Mouse (Mus musculus): ENCODE results near the gene Cysrt1. TPM values are rescaled to one million over a fixed set of nuclear protein-coding genes. Genes with fewer than 3 reads are reported as not detected.
"Not testable (repeated sequence)": the region's sequence is repeated elsewhere in the genome, so short reads cannot be mapped to it uniquely, and the experiment has no call there.

Gene Cysrt1
- total RNA-seq, 2 experiments from 2014 or later = not detected

- intact Hi-C loops (cut with DNase I) = no loop called here
- DNase-seq (ENCODE audit: extremely low spot score in 1 of 2, low spot score in 2 of 2) = peak in 1 of 2 experiments; percentile 71
These were observed 24.5 kb upstream of the Cysrt1 start for GRCm38 (mm10) chr2:25266720-25267119.

DNA sequence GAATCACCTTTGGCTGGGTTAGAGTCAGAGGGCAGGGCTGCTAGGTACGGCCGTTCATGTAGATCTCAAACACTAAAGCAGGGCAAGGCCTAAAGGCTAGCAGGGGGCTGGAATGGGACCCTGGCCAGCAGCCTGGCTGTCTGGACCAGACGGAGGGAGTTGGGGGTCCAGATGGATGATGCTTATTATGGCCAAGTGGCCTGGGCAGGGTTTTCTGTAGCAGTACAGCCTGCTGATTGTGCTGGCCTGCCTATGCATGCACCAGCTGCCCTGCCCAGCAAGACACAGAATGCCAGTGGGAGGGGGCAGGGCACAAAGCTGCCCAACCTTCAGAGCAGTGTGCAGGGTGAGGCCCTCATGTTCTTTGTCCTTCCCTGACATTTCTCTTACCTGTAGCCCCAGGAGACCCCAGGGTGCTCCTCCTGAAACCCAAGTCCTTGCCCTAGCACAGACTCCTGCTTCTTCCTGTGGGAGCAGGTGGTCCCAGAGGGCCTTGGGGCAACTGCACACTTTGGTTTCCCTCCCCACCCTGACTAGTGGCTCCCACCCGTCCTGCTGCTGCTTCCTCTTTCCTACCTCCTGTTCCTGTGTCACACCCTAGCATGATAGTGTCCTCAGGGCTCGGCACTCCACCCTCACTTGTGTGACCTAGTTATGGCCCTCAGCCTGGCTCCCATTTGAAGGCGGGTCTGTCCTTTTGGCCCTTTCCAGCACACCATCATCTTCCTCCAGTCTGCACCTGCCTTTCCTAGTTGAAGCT is 23.8 kb upstream of the Cysrt1 start:
- intact Hi-C loops (cut with DNase I) = no loop called here
- DNase-seq (ENCODE audit: extremely low spot score in 1 of 2, low spot score in 2 of 2) = no peak

DNA sequence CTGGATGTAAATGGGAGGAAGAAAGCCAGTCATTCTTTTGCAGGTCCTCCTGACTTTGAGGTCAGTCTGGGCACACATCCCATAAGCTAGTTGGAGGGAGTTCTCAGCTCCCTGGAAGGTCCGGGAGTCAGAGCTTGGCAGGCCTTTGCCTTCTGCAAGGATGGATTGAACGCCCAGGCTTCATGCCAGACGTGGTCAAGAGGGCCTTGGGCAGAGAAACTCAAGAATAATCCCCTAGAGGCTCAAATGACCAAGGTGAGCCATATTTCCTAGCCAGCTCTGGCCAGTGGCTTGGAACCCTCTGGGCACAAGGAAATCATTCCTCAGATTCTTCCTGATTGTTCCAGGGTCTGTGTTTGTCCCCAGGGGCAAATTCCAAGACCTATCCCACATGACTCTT is 22.6 kb upstream of the Cysrt1 start:
- intact Hi-C loops (cut with DNase I) = no loop called here
- DNase-seq (ENCODE audit: extremely low spot score in 1 of 2, low spot score in 2 of 2) = no peak

- intact Hi-C loops (cut with DNase I) = no loop called here
These were observed 22.0 kb upstream of the Cysrt1 start for GRCm38 (mm10) chr2:25264286-25264660.

DNA sequence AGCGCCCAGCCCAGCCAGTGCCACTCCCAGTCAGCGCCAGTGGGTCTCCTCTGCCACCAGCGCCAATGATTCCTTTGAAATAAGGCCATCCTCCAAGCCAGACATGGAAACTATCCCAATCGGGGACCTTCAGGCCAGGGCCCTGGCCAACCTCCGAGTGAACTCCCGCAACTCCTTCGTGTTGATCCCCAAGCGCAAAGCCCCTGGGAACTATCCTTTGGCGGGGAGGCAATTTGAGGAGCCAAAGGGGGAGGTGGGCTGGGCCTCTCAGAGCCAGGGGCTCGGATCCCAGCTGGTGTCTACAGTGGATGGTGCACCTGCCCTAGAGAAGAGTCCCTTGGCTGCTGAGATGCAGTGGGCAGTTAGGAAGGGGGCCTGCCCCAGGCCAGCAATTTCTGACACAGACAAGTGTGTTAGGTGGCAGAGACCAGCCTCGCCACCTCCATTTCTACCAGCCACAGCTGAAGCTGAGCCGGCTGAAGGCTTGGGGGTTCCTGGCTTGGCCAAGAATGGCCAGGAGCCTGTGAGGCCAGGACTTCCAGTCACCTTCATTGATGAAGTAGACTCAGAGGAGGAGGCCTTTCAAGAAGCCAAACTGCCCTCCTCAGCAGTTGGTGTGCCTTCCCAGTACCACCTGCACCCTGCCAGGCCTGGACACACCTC is 21.5 kb upstream of the Cysrt1 start:
- DNase-seq (ENCODE audit: extremely low spot score in 1 of 2, low spot score in 2 of 2) = no peak
- intact Hi-C loops (cut with DNase I) = no loop called here

More at GRCm38 (mm10) chr2:25264286-25264660, 22.0 kb upstream of the Cysrt1 start:
- DNase-seq (ENCODE audit: extremely low spot score in 1 of 2, low spot score in 2 of 2) = no peak

GRCm38 (mm10) chr2:25262795-25263622 is 20.8 kb upstream of the Cysrt1 start:
- DNase-seq (ENCODE audit: extremely low spot score in 1 of 2, low spot score in 2 of 2) = peak in 1 of 2 experiments; percentile 72
- intact Hi-C loops (cut with DNase I) = no loop called here

DNA sequence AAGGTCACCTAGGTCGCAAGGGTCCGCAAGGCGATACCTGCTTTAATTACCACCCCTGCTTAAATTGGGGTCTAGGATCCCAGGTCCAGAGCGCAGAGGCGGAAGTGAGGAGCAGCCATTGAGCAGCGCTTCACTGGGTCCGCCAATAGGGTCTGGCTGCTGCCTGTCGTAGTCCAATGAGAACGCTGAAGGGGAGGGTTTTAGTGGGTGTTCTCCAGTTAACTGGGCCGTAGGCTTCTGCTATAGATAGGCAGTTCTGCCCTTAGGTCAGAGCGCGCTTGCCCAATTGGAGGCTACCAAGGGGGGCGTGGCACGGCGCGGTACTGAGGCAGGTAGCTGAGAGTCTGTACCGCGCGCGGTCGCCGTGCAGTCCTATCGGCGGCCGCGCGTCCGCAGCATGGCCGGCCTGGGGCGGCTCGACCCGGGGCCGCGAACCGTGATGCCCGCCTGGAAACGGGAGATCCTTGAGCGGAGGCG is 20.1 kb upstream of the Cysrt1 start, which contains the start of gene Tprn:
Tprn (plus strand) TSS at position 328 of the 477 bp plus-strand sequence.
- DNase-seq (ENCODE audit: extremely low spot score in 1 of 2, low spot score in 2 of 2) = peak; percentile 96 to 98
- intact Hi-C loops (cut with DNase I) = no loop called here

DNA sequence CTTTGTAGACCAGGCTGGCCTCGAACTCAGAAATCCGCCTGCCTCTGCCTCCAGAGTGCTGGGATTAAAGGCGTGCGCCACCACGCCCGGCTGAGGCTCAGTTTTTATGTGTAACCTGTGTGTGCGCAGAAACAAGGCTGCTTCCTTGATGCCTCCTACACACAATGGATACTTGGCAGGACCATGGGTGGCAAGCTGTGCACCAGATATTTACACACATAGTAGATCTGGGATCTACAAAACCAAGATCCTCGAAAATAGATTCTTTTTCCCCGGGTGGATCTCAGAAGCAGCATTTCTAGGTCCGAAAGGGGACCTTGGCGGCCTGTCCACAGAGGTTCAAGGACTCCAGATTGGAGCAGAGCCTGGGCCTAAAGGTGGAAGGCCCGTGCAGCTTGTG is 19.6 kb upstream of the Cysrt1 start:
- no peak for DNase-seq (ENCODE audit: extremely low spot score in 1 of 2, low spot score in 2 of 2)
- intact Hi-C loops (cut with DNase I) = no loop called here

GRCm38 (mm10) chr2:25258887-25259286 is 16.6 kb upstream of the Cysrt1 start:
- no peak for DNase-seq (ENCODE audit: extremely low spot score in 1 of 2, low spot score in 2 of 2)
- intact Hi-C loops (cut with DNase I) = no loop called here

GRCm38 (mm10) chr2:25257250-25257649 is 15.0 kb upstream of the Cysrt1 start:
- DNase-seq (ENCODE audit: extremely low spot score in 1 of 2, low spot score in 2 of 2); intact Hi-C loops (cut with DNase I): not testable (repeated sequence)

DNA sequence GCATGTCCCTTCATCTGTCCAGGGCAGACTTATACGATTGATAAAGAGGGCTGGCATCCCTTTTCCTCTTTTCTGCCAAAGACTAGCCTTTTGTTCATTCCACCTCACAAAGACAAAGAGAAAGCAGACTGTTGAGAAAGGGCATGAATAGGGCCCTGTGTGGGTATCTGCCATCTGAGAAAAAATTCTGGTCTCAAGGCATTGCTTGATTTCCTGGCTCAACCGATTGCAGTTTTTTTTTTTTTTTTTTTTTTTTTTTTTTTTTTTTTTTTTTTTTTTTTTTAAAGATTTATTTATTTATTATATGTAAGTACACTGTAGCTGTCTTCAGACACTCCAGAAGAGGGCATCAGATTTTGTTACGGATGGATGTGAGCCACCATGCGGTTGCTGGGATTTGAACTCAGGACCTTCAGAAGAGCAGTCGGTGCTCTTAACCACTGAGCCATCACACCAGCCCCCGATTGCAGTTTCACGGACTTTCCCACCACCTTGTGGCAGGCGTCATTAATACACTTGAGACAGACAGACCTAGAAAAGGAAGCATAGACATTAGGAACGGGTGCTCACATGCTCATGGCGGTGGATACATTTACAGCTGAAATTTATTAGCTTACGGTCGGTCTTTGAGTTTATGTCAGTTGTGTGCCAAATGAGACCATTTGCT is 14.3 kb upstream of the Cysrt1 start:
- intact Hi-C loops (cut with DNase I) = not testable (repeated sequence)

DNA sequence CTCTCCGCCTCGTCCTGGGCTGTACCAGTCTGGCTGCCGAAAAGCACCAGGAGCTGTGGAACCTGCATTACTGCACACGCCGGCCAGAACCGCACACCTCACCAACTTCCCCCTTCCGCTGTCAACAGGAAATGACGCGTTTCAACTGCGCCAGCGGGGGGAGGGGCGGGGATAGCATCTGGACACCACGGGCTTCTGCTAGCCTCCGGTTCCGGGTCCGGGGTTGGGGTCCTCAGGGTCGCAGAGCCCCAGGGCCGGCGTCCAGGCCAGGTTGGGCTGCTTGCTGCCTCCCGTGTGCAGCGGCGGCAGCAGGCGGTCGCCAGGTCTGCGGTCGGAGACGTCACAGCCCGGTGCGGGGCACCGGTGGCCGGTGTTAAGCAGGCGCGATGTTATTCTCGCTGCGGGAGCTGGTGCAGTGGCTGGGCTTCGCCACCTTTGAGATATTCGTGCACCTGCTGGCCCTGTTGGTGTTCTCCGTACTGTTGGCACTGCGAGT is 13.1 kb upstream of the Cysrt1 start, which contains the start of gene Tmem203:
Tmem203 (plus strand) TSS at position 156 of the 496 bp plus-strand sequence.
- DNase-seq (ENCODE audit: extremely low spot score in 1 of 2, low spot score in 2 of 2) = peak; percentile 80 to 91
- intact Hi-C loops (cut with DNase I) = loop anchor here (2.0 kb wide), 1 partner anchor 61 kb away; no protein-coding TSS in a partner anchor

More for the DNA sequence above, 14.3 kb upstream of the Cysrt1 start:
- peak in 1 of 2 experiments; percentile 61 for DNase-seq (ENCODE audit: extremely low spot score in 1 of 2, low spot score in 2 of 2)

DNA sequence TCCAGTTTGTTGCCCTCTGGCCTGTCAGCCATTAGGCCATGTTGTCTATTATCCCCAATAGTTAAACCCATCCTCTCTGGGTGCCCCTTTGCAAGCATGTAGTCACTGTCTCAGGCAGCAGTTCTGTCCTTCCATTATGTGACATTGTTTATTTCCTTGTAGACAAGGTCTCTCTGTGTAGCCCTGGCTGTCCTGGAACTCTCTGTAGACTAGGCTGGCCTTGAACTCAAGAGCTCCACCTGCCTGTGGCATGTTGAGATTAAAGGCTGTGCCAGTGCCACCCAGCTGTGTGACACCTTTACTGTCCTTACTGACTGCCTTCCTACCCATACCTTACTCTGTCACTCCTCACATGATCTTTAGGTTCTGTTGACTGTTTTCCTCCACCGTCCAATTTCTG is 10.1 kb upstream of the Cysrt1 start:
- intact Hi-C loops (cut with DNase I) = no loop called here

GRCm38 (mm10) chr2:25246183-25247072 is 4.2 kb upstream of the Cysrt1 start, which contains the start of gene AL732309.1:
TSS of gene AL732309.1 (minus strand) at chr2:25246863.
- DNase-seq (ENCODE audit: extremely low spot score in 1 of 2, low spot score in 2 of 2) = no peak
- intact Hi-C loops (cut with DNase I) = no loop called here

More for the DNA sequence above, 10.1 kb upstream of the Cysrt1 start:
- no peak for DNase-seq (ENCODE audit: extremely low spot score in 1 of 2, low spot score in 2 of 2)

DNA sequence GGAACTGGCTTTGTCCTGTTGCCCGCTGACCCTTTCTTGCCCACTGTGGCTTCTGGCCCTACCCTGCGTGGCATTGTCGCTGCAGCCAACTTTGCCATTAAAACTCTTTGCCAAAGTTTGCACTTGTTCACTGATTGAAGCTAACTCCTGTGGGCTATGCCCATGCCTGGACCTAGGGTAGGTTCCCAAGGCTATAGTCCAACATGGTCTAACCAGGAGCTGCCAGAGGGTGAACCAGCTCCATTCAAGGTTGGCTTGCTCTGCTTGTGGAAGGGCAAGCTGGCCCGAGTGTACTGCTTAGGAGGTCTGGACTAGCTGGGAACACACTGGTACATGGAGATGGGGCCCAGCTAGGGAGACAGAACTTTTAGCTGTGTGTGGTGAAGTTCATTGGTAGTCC is 1.9 kb upstream of the Cysrt1 start:
- intact Hi-C loops (cut with DNase I) = no loop called here
- no peak for DNase-seq (ENCODE audit: extremely low spot score in 1 of 2, low spot score in 2 of 2)

- intact Hi-C loops (cut with DNase I) = no loop called here
- DNase-seq (ENCODE audit: extremely low spot score in 1 of 2, low spot score in 2 of 2) = no peak
These were observed 1.1 kb upstream of the Cysrt1 start for GRCm38 (mm10) chr2:25243342-25243741.

- DNase-seq (ENCODE audit: extremely low spot score in 1 of 2, low spot score in 2 of 2) = no peak
- intact Hi-C loops (cut with DNase I) = no loop called here
These were observed 845 bp downstream of the Cysrt1 start for GRCm38 (mm10) chr2:25241438-25241775.

Measured in left cerebral cortex, postnatal 10 days (tissue).